Mouse (Mus musculus) liver, embryonic 14.5 days (tissue): ENCODE data around the gene Car10.

ENCODE experiments used
- CTCF ChIP-seq: IDR thresholded peaks from 2 replicates; pipeline ENCODE4 v1.5.1; 2016; ENCODE audit warnings: antibody characterized with exemption, low read depth, control low read depth
- EP300 ChIP-seq: IDR thresholded peaks from 2 replicates; pipeline ENCODE4 v1.6.1; 2016; ENCODE audit warnings: antibody characterized with exemption, low read depth

DNA sequence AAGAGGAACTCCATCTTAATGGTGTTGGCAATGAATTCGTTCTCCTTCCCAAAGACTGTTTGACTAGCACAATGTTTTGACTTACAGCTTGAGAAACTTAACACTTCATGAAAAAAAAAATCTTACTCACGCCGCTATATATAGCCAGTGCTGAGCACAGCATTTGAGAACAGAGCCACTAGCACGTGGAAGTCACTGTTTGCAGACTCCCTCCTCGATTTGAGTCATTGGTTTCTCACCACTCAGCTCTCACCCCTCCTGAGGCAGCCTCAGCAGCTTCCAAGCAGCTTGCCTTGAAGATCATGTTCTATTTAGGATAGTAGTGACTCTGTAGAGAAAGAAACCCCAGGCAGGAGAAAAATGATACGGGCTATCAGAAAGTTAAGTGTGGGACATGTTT, 176.1 kb downstream of the Car10 start:
- TF ChIP-seq EP300 (no peak), CTCF (no peak)
